Mouse (Mus musculus): Measurements from ENCODE around the gene Rxfp3. TPM values are rescaled to one million over a fixed set of nuclear protein-coding genes. Genes with fewer than 3 reads are reported as not detected.
"Not testable (repeated sequence)": the region's sequence is repeated elsewhere in the genome, so short reads cannot be mapped to it uniquely, and the experiment has no call there.

Rxfp3 gene
- total RNA-seq, 4 experiments from 2014 or later, result not detected

- DNase-seq (ENCODE audit: low spot score in 2 of 2), result no peak
Measured at GRCm38 (mm10) chr15:11036535-11037375, 1.0 kb downstream of the Rxfp3 start.

- DNase-seq (ENCODE audit: low spot score in 2 of 2), result no peak
Measured at GRCm38 (mm10) chr15:11035947-11036474, 1.8 kb downstream of the Rxfp3 start.

DNA sequence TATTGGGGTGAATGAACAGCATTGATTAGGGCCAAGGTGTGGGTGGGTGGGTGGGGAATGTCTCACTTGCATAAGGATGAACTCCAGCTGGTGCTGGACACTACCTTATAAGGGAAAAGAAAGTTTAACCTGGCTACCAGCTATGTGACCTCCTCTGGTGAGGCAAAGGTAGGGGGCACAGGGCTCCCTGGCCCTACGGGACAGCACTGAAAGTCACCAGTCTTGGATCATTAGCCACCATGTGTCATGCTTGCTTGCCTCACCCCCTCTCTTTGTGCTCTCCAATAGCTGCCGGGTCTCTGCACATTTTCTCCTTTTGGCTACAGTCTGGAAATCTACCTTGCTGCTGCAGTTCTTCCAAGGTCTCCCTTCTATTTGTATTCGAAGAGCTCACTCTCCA is 7.6 kb downstream of the Rxfp3 start:
- no peak for DNase-seq (ENCODE audit: low spot score in 2 of 2)

DNA sequence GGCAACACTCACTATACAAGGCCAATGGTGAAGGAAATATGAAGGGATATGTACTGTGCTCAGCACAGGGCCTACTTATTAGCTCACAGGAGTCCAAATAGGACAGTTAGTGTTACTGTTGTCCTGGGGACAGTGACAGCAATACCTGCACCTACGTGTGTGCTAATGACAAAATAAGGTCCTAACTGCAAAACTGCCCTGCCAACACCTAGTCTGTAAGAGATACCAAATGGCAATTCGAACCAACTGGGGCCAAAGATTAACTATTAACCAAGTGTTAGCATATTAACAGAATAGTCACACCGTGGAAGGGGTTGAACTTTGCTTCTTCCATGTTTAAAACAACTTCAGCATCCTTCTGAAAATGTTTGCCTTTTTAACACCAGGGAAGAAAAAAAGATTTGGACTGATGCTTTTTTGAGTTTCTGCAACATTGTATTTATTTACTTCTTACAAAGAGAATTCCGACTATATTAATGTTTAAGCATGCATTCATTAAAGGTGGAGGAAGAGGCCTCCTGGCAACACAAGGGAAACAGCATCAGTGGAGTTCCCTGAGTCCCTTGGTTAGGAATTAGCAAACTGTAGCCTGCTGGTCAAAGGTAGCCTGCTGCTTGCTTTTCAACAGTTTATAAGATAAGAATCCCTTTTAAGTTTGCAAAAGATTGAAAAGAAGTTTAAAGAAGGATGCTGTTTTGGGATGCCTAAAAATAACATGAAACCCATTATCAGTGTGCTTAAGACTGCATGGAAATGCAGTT is 10.8 kb downstream of the Rxfp3 start:
- DNase-seq (ENCODE audit: low spot score in 2 of 2), result no peak

- DNase-seq (ENCODE audit: low spot score in 2 of 2), result no peak
Measured at GRCm38 (mm10) chr15:11014931-11015330, 22.9 kb downstream of the Rxfp3 start.

DNA sequence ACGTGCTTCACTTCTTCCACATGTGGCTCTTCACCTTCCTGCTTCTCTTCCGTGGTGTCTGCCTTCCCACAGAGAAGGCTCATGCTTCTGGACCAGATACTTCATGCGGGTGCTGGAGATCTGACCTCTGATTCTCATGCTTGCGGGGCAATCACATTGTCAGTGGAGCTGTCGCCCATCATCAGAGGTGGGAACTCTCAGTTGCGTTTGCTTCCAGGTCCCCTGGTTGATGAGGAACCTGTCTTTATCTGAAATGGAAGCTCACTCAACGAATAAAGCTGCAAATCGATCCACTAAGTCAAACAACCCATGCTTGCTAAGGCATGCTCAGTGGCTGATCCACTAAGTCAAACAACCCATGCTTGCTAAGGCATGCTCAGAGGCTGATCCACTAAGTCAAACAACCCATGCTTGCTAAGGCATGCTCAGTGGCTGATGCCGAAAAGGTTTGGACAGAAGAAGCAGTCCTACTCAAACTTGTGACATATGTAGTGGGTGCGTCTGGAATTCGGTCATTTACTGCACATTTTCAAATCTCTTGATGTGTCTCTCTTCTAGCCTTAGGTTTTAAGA is 26.7 kb downstream of the Rxfp3 start:
- DNase-seq (ENCODE audit: low spot score in 2 of 2), result no peak

GRCm38 (mm10) chr15:11008756-11009155 is 29.0 kb downstream of the Rxfp3 start:
- no peak for DNase-seq (ENCODE audit: low spot score in 2 of 2)

DNA sequence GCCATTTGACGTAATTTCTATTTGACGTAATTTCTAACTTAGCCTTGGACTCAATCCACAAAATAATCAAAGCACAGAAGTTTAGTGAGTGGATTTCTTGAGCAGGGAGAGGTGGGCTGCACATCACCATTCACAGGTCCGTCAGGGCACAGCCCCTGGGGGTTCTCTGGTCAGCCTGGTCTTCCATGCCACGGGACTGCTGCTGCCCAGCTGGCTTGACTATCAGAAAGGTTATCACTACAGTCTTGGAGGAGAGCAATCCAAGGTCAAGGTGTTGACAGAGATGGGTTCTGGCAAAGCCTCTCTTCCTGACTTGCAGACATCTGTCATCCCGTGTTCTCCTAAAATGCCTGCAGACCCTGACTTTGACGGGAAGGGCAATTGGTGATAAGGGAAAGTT is 33.1 kb downstream of the Rxfp3 start:
- no peak for DNase-seq (ENCODE audit: low spot score in 2 of 2)

DNA sequence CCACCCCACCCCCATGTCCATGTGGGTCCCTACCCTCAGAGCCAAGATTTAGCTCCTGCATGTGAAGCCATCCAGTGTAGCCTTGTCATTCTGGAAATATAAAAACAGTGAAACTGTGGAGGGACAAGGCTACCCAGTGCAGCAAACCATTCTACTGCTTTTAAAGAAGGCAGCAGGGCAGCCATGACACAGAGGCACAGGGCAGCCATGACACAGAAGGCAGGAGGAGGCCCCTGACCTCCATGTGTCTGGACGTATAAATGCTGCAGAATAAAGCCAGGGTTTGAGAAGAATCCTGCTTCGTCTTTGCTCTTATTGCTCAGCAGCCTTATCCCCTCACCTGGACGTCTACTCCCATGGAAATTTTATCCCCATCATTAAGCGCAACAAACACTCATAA is 34.0 kb downstream of the Rxfp3 start:
- no peak for DNase-seq (ENCODE audit: low spot score in 2 of 2)

DNA sequence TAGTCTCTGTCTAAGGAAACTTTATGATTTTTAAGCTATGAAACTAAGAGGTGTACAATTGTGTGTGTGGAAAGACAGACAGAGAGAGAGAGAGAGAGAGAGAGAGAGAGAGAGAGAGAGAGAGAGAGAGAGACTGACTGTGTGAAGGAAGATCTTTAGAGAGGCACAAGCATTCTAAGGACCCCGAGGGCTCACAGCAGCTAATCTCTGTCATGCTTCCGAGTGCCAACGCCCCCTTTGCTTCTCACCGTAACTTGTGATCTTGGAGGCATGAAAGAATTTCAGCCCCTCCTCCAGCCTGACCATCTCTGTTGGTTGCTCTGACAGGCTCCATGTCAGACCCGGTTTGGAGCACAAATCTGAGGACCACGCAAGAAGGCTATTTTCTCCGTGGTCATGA is 37.4 kb downstream of the Rxfp3 start, which contains the start of gene Slc45a2:
Slc45a2 (plus strand) TSS at position 301 of the 400 bp plus-strand sequence.
- no peak for DNase-seq (ENCODE audit: low spot score in 2 of 2)

GRCm38 (mm10) chr15:10999832-11000231 is 38.0 kb downstream of the Rxfp3 start:
- DNase-seq (ENCODE audit: low spot score in 2 of 2), result no peak

GRCm38 (mm10) chr15:10991566-10991965 is 46.2 kb downstream of the Rxfp3 start:
- no peak for DNase-seq (ENCODE audit: low spot score in 2 of 2)

- peak in 1 of 2 experiments; percentile 9 for DNase-seq (ENCODE audit: low spot score in 2 of 2)
Measured at GRCm38 (mm10) chr15:10990411-10990810, 47.4 kb downstream of the Rxfp3 start.

- not testable (repeated sequence) for DNase-seq (ENCODE audit: low spot score in 2 of 2)
Measured at GRCm38 (mm10) chr15:10986477-10986876, 51.3 kb downstream of the Rxfp3 start.

- DNase-seq (ENCODE audit: low spot score in 2 of 2), result no peak
Measured at GRCm38 (mm10) chr15:10985756-10986155, 52.0 kb downstream of the Rxfp3 start.

Other genes with a start within 250 kb of the Rxfp3 start
- gene C1qtnf3, start 85.7 kb downstream of the Rxfp3 start, total RNA-seq (2022), result under 1 TPM in 3 of 4 experiments, not detected in 1; 0.21 to 0.45 (median 0.24) TPM
- gene Amacr, start 56.2 kb downstream of the Rxfp3 start, total RNA-seq (2022), result 10 to 100 TPM; 16.4 to 20.0 (median 17.6) TPM
- not detected for gene Slc45a2, start 37.3 kb downstream of the Rxfp3 start, total RNA-seq (2022)
- gene Adamts12, start 26.8 kb upstream of the Rxfp3 start, total RNA-seq (2022), result 1 to 10 TPM in 3 of 4 experiments, under 1 TPM in 1; 0.61 to 1.4 (median 1.1) TPM